Mouse (Mus musculus) CD4-positive, CD25-positive, alpha-beta regulatory T cell, adult 4 months (primary cell): ENCODE data around the gene Cop1. TPM values are rescaled to one million over a fixed set of nuclear protein-coding genes. Genes with fewer than 3 reads are reported as not detected.

Experiments
- ATAC-seq: one replicate; pipeline ENCODE4 v1.8.0; 2017
- polyA plus RNA-seq, 2 experiments: library from polyadenylated mRNA; unstranded; fragments of 100-300 nt; shearing (Covaris generic); gene quantifications; one replicate each; pipeline ENCODE4 v1.2.1; 2017

Cop1 gene
- polyA plus RNA-seq: 10 to 100 TPM; 16.2 to 18.0 TPM

DNA sequence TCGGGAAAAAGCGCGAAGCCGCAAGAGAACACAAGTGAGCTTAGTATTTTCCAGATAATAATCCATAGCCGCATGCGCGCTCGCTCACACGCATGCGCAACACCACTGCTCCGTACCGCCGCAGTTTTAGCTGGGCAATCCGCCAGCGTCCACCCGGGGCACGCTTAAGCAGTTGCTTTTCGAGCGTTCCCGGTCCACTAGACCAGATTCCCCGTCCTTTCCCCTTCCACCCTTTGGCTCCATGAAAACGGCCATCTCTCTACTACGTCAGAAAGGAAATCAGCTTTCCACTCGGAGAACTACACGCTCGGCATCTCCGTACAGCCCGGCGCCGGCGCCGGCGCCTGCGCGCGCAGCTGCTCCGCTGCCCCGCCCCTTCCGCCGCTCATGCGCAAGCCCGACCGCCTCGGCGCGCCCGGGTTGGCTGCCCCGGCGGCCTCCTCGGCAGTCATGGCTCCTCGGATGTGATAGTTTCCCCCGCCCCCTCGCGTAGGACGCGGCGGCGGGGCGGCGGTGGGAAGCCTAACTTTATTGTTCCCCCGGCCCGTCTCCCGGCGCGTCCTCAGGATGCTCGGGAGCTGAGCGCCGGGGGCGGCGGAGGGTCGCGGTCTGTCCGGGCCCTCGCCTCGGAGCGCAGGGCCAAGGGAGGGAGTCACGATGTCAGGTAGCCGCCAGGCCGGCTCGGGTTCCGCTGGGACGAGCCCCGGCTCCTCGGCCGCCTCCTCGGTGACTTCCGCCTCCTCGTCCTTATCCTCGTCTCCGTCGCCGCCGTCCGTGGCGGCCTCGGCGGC is at the start of gene Cop1:
Gene Cop1 (plus strand): TSS at position 540 of the 791 bp plus-strand sequence.
- peak; percentile 92 for ATAC-seq

DNA sequence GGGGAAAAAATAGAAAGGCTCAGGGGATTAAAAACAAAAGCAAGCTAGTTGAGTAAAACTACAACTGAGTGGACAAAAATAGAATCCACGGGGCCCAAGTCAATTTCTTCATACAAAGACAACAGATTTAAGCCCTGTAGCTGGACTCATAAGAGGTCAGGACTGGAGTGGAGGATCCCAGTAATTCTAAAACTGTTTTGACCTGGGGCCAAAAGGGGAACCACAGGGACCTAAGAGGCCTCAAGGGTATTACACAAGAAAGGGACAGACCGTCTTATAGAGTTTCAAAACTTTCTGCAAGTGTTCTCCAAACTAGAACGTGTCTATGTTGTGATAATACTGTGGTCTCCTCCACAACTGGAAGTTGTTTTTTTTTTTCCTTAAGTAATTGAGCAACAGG is 45.4 kb upstream of the Cop1 start:
- ATAC-seq: no peak

DNA sequence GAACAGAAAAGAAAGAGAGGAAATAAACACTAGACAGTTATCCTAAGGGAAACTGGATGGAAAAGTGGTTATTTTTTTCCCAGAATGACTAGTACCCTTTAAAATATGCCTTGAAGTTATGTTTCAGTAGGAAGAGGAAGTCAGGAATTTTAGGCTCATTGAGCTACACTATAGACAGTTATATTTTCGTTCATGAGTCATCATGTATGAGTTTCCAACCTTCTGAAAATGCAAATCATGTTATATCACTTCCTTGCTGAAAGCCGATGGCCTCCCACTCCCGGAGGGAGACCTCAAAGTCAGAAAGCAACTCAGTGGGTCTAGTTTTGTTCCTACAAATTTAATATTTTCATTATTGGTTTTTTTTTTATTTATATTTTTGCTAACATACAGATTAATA is 33.5 kb upstream of the Cop1 start:
- ATAC-seq: no peak

DNA sequence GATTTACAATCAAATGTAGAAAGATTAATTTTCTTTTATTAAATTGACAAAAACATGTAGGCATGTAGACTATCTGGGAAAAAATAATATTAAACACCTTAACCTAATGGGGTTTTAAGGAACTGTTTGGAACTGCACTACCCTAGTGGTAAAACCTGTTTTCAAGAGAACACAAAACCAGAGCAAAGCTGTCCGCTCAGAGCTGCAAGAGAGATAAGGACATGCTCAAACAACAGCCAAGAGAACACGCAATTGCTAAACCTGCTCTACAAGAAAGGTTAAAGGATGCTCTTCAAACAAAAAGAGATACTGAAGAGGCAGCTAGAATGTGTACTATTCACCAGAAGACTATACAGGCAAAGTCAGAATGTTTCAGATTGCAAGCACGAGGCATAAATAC is 32.5 kb upstream of the Cop1 start:
- ATAC-seq: no peak

DNA sequence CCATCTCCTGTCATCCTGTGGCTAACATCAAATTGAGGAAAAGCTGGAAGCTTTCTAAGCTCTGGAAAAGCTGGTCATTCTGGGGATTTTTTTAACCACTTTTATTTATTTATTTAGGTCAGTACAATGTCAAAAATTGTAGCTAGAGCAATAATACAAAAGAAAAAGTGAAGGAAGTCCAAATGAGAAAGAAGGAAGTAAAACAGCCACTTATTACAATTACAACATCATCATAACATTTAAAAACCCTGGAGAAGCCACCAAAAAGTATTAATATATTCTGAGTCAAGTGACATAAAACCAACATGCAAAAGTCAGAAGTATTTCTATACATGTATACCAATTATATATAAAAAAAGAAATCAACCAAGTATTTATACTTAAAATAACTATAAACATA is 30.9 kb upstream of the Cop1 start:
- ATAC-seq: no peak

DNA sequence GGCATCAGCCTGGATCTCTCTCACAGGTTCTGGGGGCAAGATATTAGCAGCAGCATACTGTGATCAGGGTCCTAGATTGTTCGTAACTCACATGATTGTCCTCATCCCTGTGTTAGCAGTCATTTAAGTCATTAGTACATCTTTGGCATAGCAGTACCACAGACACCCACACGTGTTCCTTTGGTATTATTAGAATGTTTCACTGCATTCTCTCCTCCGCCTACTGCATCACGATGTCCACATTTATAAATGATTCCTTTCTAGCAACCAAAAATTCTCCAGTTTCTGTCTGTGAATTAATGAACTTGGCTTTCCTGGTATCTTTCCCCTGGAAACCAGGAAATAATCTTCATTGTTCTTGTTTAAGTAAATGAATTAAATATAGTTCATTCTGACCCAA is 20.4 kb upstream of the Cop1 start:
- ATAC-seq: no peak

DNA sequence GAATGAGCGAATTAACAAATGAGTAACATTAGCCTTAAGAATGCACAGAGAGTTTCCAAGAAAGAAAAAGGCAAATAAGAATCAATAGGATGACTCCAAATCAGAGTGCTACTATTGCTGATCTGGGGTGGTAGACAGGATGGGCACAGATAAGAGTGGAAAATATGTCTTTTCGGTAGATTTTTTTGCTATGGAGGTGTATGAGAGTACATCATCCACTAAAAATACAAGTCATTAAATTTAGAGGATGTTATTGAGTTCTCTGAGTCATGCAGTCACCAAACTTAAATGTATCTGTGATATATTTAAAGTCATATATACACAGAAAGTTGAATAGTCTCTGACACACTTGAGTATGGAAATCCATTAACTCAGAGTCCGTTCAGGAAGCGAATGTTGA is 14.7 kb upstream of the Cop1 start:
- ATAC-seq: no peak

DNA sequence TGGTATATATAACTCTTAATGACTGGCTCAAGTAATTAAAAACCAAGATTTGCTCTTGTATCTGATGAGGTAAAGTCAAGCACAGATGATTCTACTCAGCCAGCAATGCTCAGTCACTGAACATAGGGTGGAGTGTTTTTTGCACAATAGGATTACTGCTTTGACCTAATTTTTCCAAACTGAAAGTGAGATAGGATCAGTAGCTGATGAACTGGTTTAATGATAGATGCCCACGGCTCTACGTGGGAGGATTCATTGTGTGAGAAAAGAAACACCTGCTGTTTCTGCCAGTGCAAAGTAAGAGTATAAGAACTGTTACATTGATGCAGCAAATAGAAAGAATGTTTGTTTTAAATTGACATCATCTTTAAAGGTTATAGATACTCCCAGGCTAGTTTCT is 10.1 kb upstream of the Cop1 start:
- no peak for ATAC-seq

DNA sequence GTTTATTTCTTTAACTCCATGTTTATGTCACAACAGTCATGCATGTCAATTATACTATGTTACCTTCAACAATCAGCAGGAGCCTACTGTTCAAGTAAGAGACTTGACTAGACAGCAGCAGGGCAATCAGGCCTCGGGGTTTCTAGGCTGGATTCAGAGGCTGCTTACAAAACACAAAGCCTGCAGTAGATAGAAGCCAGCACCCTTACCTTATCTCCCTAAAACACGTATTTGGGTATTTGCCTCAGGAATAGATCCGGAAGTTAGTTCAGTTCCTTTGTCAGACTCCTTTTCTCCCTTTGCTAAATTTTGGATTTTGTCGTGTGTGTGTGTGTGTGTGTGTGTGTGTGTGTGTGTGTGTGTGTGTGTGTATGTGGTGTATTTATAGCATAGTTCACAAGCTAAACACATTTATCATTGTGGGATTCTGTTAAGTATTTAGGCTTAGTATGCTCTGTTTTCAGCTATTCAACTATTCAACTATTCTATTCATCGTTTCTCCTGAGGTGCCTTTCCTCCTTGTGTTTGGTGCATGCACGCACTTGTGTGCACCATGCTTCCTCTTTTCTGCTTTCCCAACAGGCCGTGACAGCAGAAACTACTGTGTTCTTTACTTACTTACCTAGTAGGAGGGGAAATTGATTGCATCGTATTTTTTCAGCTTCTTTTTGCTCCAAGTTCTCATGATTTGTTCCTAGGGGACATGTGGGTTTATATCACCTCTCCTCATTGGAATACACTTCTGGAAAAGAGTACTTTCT is 6.9 kb upstream of the Cop1 start:
- no peak for ATAC-seq

DNA sequence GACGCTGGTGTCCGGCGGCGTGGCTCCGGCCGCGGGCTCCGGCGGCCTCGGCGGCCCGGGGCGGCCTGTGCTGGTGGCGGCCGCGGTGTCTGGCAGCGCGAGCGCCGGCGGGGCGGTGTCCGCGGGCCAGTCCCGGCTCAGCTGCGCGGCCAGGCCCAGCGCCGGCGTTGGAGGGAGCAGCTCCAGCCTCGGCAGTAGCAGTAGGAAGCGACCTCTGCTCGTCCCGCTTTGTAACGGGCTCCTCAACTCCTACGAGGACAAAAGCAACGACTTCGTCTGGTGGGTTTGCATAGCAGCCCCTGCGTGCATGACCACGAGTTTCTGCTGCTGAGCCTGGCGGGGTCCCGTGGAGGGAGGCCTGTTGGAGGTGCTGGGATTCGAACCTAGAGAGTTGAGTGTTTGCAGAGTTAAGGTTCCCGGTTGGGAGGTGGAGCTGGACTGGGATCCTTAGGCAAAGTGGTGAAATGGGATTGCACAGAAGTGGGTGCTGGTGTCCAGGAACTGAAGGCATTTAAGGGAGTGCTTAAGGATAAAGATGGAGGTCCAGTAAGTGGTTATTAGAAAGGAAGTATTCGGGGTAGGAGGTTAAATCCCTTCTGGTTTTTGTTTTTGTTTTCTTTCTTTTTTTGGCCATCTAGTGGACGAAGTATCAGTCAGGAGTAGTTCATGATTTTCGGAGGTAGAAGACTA is 597 bp downstream of the Cop1 start:
- peak; percentile 6 for ATAC-seq

DNA sequence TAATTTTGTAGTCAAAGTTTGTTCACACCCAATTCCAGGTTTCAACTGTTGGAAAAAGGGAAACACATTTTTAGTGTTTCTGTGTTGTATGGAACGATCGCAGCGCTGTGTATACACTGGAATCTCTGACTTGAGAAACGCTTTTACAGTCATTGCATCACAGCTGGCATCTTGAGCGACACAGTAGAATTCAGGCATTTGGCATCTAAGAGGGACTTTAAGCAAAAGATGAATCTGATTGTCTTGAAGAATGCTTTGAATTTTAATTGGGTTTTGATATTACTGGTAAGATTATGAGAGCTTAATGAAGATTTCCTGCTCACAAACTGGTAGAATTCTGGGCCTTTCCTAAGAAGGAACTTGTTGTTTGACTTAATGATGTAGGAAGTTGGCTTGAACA is 1.3 kb downstream of the Cop1 start:
- no peak for ATAC-seq

DNA sequence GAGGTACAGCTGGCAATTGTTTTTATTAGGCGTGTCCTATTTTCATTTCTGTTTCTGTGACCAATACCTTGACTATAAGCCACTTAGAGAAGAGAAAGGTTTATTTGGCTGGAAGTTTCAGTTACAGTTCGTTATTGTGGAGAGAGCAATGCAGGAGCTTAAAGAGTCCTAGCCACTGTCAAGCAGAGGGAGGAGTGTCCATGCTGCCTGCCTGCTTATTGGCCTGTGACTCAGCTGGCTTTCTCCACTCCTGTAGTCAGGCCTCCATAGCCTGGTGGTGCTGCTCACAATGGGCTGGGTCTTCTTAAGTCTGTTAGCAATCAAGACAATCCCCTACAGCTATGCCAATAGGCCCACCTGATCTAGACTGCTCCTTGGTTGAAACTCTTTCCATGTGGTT is 2.4 kb downstream of the Cop1 start:
- ATAC-seq: no peak

DNA sequence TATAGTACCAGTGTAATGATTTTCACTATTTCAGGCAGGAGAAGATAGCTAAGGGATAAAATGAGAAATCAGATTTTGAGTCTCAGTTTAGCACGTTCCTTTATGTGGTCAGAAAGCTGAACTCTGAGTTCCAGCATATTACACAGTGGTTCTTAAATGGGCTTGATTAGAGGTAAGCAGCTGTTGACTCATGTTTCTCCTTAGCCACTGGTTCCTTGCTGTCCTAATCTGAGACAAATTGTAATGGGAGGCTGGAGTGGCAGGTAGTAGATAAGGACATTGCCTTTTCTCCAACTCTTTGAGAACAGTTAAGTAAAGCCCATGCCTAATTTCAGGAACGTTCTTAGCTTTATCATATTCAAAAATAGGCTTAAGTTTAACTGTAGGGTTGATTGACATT is 3.6 kb downstream of the Cop1 start:
- no peak for ATAC-seq

DNA sequence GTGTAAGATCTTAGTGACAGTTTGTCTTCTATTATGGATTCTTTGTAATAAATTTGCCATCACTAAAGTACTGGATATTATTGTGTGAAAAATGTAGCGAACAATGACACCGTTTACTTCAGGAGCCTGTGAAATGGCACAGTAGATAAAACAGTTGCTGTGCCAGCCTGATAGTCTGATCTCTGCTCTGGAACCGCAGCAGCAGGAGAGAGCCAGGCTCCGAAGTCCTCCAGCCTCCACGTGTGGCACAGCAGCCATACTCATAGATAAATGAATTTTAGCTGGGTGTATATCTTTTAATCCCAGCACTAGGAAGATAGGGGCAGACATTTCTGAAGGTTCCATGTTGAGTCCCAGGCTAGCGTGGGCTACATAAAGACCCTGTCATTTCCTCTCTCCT is 6.0 kb downstream of the Cop1 start:
- no peak for ATAC-seq

DNA sequence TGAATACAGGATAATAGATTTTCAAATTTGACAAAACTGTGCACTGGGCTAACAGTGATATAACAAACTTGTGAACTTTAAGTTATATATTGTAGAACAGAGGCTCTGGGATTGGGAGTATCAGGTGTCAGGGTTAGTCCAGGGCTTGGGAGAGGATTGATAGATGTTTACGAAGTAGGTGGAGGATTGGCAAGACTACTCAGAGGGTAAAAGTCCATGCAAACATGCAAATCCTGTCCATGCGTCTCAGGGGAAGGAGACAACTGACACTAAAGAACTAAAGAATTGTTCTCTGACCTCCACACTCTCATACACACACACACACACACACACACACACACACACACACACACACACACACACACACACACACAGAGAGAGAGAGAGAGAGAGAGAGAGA is 18.2 kb downstream of the Cop1 start:
- ATAC-seq: no peak

DNA sequence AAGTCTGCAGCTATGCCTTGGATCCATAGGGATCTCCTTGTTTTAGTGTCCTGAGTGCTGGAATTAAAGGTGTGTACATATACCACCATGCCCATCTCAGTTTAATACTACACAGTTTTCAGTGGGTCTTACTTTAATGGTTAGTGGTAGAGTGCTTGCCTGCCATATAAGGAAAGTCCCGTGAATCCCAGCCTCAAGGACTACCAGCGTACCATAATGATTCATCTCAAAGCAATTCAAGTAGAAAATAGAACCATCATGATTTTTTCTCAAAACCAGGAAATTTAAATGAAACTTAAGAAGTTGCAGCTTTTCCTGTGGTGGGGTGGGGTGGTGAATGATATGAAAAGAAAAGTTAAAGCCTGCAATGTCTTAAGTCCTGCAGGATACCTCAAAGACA is 21.0 kb downstream of the Cop1 start:
- ATAC-seq: no peak

DNA sequence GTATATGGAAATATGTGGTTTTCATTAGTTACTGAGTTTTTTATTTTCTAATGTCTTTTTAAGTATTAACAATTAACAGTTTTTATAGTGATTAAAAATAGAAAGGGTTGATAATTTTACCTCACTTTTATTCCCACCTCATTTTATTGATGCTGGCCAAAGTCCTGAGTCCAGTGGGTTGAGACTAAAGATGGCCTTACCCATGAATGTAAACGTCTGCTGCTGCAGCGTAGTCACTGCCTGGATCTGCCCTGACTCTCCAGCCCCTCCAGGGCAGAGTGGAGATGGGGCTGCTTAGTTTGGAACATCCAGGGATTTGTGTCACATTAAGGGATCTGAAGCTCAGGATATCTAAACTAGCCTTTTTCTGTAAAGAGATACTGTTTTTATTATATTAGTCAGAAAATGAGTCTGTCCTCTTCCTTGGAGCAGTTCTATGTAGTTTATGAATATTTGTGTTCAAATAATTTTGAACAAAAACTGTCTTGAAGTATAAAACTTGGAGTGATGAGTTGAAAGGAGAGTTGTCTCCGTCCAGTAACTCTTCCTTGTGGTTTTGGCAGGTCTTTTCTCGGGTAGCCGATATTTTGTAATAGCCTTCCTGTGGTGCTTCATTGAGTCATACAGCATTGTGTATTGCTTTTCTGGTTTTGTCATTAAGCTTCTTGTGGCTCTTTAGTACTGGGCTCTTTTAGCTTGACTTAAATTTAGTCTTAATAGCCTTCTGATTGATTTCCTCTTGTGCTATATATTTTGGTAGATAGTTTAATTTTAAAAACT is 23.0 kb downstream of the Cop1 start:
- no peak for ATAC-seq

DNA sequence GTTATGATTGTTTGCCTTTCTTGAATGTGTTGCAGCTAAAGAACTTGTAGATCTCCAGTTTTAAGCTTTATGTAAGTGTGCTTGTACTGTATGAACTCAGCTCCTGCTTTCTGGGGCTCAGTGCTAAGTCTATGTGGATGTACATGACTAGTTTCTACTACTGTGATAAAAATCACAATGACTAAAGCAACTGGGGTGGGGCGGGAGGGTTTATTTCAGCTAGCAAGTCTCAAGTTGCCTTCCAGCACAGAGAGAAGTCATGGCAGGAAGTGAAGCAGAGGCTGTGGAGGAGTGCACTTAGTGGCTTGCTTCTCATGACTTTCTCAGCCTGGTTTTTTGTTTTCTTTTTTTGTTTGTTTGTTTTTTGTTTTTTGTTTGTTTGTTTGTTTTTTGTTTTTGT is 24.4 kb downstream of the Cop1 start:
- no peak for ATAC-seq

DNA sequence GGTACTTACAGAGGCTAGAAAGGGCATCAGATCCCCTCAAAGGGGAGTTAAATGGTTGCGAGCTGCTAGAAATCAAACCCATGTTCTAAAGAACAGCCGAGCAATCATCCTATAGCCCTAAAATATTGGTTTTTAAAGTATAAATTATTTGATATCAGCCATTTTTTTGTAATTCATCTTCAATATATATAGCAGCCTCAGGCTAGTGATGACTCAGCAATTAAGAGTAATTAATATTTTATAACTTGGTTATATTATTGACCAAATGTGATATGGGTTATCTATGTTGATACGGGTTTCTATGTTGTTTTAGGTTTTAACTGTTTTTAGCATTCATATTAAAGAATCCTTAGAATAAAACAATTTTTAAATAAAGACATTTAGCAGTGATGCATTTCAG is 31.7 kb downstream of the Cop1 start:
- ATAC-seq: no peak

DNA sequence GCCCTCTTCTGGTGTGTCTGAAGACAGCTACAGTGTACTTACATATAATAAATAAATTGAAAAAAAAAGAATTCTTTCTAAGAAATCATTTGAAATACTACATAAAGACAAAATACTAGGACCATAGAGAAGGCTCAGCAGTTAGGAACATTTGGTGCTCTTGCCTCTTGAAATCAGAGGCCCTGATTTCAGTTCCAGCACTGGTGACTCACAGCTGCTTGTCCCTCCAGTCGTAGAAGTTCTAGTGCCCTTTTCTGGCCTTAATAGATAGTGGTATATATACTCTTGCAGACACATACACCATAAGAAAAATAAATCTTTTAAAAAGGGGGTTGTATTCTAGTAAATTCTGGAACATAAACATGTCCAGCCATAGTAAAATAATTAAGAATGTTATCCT is 48.0 kb downstream of the Cop1 start:
- ATAC-seq: no peak

DNA sequence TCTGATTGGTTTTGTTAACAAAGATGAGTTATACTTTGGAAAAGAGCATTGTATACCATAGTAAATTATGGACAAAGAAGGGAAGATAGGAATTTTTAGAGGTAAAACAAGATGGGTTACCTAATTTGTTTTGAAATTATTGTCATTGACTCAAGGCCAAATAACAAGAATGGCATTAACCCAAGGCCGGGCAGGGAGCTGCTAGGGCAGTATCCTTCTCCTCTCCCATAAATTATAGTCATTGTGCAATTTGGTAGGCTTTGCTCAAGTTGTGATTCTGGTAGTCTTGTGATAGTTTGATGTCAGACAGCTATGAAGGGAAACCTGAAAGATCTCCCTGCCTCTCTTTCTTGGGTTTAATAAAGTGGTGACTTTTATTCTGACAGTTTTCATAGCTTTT is 49.7 kb downstream of the Cop1 start:
- ATAC-seq: no peak

DNA sequence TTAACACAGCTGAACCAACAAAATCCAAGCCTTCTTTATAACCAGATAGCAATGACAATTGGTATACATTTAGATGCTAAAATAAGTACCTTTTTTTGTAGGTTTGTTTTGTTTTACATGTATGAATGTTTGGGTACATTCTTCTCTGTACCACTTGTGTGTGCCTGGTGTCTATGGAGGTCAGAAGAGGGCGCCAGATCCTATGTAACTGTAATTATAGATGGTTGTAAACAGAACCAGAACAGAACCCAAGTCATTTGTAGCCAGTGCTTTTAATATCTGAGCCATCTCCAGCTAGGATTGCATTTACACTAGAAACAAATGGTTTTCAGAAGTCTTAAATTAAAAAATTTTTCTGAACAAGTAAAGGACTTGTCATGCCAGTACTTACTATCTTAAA is 54.7 kb downstream of the Cop1 start:
- no peak for ATAC-seq

DNA sequence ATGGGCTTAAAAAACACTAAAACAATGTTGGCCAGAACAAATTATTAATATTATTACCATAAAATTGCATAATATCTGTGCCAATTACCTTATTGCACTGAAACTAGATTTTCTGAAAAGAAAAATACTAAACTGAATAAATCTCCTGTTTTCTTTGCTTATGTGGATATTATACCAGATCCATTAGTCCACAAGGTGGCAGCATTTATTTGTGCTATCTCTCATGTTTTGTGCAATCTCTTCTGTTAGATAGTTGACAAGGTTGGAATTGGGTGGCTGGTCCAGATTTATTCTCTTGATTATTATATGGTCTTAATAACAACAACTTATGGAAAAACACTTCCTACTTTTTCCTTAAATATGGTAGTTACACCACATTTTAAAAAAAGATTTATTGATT is 58.1 kb downstream of the Cop1 start:
- no peak for ATAC-seq
